Mouse (Mus musculus): Measurements from ENCODE around the gene Olfr328.
"Not testable (repeated sequence)": the region's sequence is repeated elsewhere in the genome, so short reads cannot be mapped to it uniquely, and the experiment has no call there.

Gene Olfr328

DNA sequence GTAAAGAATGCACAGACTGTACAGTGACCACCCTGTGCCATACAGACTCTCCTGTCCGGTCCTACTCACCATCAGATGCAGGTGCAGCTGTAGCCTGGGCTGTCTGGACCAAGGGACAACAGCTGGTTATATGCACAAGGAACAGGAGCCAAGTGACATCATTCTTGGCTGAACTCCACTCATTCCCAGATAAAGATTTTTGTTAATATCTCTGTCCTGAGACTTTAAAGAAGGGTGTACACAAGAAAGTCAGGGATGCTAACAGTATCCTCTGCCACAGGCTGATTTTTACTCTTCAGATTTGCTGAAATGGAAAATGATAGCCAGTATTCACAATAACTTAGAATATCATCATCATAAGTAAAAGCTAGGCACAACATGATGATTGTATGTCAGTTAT, at the start of gene Olfr328:
Gene Olfr328, minus strand, starts transcription at position 101 of the 400 bp plus-strand sequence.
- DNase-seq (ENCODE audit: low spot score): no peak

DNA sequence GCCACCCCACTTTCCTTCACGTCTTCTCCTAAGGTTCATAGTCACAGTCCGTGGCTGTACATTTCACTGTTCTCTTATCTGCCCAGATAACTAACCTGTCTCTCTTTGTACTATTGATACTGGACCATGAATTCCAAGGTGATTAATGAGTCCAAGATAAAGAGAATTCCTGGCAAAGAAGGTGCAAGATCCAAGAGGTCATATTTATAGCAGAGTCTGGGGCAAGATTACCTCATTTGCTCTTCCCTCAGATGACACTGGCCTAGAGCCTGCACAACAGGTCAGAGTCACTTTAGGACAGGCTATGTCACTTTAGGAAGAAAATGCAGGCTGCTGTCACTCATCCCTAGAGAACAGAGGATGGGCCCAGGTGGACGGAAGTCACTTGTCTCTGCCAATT, 49.8 kb upstream of the Olfr328 start:
- no peak for DNase-seq (ENCODE audit: low spot score)

- no peak for DNase-seq (ENCODE audit: low spot score)
Observed at GRCm38 (mm10) chr11:58604688-58605087, 49.3 kb upstream of the Olfr328 start.

DNA sequence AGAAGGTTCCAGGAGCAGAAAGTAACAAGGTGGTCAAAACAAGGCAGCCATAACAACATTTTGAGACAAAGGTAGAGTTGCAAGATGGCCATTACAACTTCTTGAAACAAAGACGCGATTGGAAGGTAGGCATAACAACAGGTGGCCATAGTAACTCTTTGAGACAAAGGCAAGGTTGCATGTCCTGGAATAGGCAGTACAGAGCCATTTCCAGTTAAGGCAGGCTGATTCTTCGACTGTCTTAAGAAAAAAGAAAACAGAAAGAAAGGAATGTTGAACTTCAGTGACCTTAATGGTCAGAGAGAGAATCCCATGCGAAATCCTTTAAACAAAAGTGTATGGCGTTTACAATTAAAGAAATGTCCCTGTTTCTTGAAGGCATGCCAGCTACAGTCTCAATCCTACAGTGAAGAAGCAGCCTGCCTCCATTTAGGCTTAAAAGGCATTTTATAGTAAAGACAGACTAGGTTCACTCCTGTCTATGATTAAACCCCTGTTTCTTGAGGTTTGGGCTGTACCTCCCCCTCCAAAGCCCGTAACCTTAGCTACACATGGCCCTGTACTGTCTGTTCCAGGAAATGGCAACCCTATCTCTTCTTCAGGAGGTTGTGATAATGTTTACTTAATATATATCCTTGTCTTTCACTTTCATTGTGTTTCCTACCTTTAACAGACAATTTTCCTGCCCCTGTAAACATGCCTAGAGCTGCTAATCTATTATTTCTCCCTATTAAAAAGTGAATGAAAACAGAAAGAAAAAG, 47.5 kb upstream of the Olfr328 start:
- DNase-seq (ENCODE audit: low spot score): no peak

DNA sequence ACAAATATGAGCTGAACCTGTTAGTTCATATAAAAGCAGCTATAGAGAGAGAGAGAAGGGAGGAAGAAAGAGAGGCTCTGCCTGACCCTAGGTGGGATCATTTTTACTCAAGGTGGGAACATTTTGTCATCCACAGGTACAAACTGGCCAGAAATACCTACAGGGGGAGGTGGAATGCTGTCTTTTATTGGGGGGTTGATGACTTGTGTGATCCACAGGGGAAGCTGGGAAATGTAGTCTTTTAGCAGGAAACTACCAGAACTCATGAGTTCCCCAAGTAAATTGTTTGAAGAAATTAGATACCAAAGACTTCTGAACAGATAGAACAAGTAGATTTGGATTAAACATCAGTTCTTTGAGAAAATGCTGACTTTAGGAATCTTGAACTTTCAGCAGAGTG, 46.6 kb upstream of the Olfr328 start:
- DNase-seq (ENCODE audit: low spot score): no peak

DNA sequence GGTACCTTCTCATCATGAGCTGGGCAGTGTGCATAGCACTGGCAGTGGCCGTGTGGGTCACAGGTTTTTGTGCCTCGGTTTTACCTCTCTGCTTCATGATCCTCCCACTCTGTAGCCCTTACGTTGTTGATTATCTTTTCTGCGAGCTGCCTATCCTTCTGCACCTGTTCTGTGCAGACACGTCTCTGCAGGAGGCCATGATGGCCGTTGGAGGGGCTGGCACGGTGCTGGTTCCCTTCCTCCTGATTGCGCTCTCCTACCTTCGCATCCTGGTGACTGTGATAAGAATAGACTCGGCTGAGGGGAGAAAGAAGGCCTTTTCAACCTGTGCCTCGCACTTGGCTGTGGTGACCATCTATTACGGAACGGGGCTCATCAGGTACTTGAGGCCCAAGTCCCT, 42.4 kb upstream of the Olfr328 start:
- no peak for DNase-seq (ENCODE audit: low spot score)

GRCm38 (mm10) chr11:58594814-58595213, 39.4 kb upstream of the Olfr328 start, which contains the start of gene Olfr324:
Olfr324 (plus strand) TSS chr11:58595114.
- no peak for DNase-seq (ENCODE audit: low spot score)

GRCm38 (mm10) chr11:58588620-58589250, 33.3 kb upstream of the Olfr328 start:
- DNase-seq (ENCODE audit: low spot score): no peak

DNA sequence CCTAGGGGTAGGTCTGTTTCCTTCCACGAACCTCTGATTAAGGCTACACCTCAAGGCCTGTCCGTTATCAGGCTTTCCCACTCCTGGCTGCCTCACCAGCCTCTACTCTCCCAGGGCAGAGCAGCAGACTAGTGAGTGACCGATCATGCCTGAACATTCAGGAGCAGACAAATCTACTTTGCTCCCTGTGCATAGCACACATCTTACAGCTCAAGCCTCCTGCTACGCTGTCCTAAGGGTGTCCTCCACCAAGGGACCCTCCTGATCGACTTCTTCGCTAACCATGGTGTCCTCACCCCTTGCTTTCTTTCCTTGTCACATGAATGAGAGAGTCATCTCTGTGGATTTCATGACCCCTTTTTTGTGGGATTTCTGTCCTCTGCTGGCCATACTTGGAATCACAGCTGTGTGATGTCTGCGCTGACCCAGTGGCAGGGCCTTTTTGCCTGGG, 32.5 kb upstream of the Olfr328 start:
- DNase-seq (ENCODE audit: low spot score): no peak

- no peak for DNase-seq (ENCODE audit: low spot score)
Observed at GRCm38 (mm10) chr11:58578636-58579035, 23.2 kb upstream of the Olfr328 start.

DNA sequence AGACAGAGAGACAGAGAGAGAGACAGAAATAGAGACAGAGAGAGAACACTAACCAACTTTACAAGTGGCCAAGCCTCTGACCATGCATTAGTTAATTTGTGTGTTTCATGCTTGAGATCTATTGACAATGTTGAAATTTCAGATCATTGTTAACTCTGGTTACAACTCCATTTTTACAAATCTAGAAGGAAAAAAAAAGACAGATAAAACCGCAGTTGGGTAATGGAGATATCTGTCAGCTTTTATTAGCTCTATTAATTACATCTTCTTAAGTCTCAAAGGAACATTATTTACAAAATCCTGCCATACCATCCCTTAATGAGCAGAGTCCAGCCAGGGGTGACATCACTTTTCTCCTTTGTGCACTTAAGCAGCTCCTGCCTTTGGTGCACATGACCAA, 22.0 kb upstream of the Olfr328 start, which contains the start of gene Olfr325:
Gene Olfr325, plus strand, starts transcription at position 301 of the 400 bp plus-strand sequence.
- no peak for DNase-seq (ENCODE audit: low spot score)

DNA sequence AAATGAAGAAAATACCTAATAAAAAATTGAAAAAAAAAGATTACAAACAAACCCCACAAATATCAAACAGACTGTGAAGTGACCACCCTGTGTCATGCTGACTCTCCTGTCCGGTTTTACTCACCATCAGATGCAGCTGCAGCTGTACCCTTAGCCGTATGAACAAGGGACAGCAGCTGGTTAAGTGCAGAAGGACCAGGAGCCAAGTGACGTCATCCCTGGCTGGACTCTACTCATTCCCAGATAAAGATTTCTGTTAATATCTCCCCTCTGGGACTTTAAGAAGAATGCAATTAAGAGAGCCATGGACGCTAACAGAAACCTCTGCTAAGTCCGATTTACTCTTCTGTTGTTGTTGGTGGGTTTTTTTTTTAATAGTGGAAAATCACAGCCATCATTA, 15.0 kb upstream of the Olfr328 start, which contains the start of gene Olfr224:
Gene Olfr224, minus strand, starts transcription at position 149 of the 400 bp plus-strand sequence.
- no peak for DNase-seq (ENCODE audit: low spot score)

DNA sequence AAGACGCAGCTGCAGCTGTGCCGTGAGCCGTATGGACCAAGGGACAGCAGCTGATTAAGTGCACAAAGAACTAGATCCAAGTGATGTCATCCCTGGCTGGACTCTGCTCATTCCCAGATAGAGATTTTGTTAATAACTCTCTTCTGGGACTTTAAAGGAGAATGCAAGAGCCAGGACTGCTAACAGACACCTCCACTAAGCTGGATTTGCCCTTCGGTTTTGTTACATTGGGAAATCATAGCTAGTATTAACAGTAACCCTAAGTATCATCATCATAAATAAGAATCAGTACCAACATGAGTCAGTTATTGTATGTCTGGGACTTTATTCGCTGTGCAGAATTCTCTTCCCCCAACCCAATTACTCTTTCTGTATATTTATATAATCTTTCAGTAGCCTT, 9.1 kb downstream of the Olfr328 start, which contains the start of gene Olfr329-ps:
Gene Olfr329-ps, minus strand, starts transcription at position 101 of the 400 bp plus-strand sequence.
- no peak for DNase-seq (ENCODE audit: low spot score)

DNA sequence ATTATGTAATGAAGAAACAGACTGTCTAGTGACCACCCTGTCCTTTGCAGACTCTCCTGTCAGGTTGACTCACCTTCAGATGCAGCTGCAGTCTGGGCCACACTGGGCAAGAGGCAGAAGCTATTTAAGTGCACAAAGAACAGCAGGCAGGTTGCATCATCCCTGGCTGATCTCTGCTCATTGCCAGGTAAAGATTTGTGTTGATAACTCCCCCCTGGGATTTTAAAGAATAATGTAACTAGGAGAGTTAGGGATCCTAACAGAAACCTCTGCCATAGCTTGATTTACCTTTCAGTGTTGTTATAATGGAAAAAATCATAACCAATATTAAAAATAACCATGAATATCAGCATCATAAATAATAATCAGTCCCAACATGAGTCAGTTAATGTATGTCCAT, 20.7 kb downstream of the Olfr328 start, which contains the start of gene Olfr330:
Gene Olfr330, minus strand, starts transcription at position 101 of the 400 bp plus-strand sequence.
- DNase-seq (ENCODE audit: low spot score): not testable (repeated sequence)

DNA sequence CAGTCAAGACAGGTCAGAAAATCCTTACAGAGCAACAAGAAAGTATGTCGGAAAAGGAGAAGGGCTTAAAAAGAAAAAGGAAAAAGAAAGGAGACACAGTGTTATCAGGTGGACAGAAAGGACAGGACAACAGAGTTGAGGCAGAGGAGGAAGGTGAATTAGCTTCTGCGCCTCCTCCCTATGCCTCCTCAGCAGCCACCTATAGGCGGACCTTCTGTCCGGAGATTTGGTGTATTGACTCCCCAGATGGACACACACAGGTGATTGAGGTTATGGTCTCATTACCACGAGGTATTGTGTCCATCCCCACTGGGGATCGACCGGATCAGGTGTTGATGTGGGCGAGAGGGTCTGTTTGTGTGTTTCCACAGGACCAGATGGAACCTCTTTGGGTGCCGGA, 35.7 kb downstream of the Olfr328 start:
- peak; percentile 20 for DNase-seq (ENCODE audit: low spot score)

DNA sequence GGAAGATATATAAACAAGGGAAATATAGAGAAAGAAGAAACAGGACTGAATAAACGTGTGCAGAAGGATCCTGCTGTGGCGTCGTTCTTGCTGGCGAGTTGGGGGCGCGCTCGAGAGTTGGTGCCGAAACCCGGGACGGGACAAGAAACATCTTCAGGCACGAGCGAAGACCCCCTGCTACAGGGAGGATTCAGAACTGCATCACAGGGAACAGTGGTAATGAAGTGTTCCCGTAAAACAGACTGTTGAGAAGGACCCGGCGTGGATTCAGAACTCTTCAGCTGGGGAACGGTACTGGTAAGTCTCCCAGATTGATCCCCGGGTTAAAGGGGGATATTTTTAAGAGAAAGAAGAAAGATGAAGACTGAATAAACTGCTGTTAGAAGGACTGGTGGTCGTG, 36.5 kb downstream of the Olfr328 start:
- DNase-seq (ENCODE audit: low spot score): peak; percentile 76

GRCm38 (mm10) chr11:58509058-58509457, 46.4 kb downstream of the Olfr328 start:
- not testable (repeated sequence) for DNase-seq (ENCODE audit: low spot score)

DNA sequence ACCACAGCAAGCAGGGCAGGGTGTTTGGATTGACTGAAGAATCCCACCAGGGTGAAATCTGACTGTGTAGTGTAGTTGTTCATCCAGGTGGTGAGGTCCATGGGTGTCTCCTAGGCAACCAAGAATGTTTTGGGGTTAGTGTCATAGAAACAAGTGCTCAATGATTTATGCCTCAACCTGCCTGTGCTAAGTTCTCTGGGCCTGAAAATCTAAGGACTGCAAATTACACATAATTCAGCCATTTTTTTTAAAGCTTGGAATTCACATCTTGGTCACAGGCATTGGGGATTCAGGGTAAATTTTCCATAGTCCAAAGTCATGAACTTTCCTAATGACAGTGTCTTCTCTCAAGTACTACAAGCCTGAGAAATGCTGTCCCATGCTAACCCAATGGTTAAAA, 53.0 kb downstream of the Olfr328 start, which contains the start of gene Olfr331:
Gene Olfr331, minus strand, starts transcription at position 101 of the 400 bp plus-strand sequence.
- not testable (repeated sequence) for DNase-seq (ENCODE audit: low spot score)

All from ovary, adult 18-20 months (tissue).